Mouse (Mus musculus): ENCODE data around the gene Prps2. TPM values are rescaled to one million over a fixed set of nuclear protein-coding genes. Genes with fewer than 3 reads are reported as not detected.
"Not testable (repeated sequence)": the region's sequence is repeated elsewhere in the genome, so short reads cannot be mapped to it uniquely, and the experiment has no call there.

Prps2 gene
- polyA plus RNA-seq (2012; rRNA removed): 6.4 and 9.1 TPM in 2 replicates

DNA sequence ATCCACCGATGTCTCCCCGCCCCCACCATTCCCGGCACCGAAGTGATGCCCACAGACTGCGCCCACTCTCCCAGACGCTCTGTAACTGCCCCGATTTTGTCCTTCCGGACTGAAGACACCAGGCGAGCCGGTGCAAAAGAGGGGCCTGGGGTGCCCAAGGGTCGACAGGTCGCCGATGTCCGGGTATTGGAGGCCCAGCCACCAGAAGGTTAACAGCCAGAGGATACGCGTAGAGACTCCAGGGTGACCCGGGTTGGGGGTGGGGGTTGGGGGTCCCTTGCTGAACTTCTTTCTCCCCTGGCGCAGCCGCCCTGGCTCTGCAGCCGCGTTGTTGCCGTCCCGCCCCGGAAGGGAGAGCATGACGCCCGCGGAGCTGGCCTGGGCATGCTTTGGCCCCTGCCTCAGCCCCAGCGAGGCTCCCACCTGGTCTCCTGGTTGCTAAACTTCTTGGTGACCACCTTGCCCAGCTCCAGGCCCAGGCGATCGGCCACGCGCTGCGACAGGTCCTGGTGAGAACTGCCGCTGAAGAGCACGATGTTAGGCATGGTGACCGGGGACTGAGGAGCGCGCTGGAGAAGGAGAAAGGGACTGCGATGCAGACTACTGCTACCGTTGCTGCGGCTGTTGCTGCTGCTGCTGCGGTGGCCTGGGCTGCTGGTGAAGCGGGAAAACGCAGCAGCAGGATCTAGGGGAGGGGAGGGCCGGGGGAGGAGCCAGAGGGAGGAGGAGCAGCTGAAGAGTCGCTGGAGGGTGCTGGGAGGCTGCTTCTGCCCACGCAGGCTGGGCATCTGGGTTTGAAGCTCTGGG, at the start of gene Prps2:
Prps2 (minus strand) TSS at position 703 of the 807 bp plus-strand sequence.
- DNase-seq (ENCODE audit: low read depth): peak; percentile 84
- TF ChIP-seq POLR2A (IDR thresholded peaks at IDR 0.05; ENCODE audit: borderline replicate concordance, extremely low read depth, insufficient read depth, insufficient read length, poor library complexity, severe bottlenecking): no peak
- TF ChIP-seq CTCF (IDR thresholded peaks at IDR 0.05; ENCODE audit: borderline replicate concordance, extremely low read depth, insufficient read depth, insufficient read length): no peak

GRCm38 (mm10) chrX:167417654-167418053, 35.1 kb upstream of the Prps2 start:
- TF ChIP-seq POLR2A (IDR thresholded peaks at IDR 0.05; ENCODE audit: borderline replicate concordance, extremely low read depth, insufficient read depth, insufficient read length, poor library complexity, severe bottlenecking) (no peak), CTCF (IDR thresholded peaks at IDR 0.05; ENCODE audit: borderline replicate concordance, extremely low read depth, insufficient read depth, insufficient read length) (no peak)

DNA sequence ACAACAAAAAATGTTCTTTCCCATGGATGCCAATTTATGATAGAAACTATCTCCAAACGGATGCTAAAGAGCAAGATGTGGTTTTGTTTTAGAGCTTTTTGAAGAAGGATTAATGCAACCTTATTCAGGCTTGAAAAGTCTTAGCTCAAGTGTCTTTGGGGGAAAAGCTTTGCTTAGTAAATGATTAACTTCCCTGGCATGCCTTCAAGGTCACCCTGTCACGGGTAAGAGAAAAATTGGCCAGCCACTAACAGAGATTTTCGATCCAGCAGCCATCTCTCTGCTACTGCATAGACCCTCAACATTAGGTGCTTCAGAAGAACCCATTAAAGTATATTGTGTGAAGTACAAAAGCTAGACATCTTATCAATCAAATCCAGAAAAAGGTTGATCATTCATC, 12.4 kb upstream of the Prps2 start:
- no peak for DNase-seq (ENCODE audit: low read depth)
- no peak for TF ChIP-seq CTCF (IDR thresholded peaks at IDR 0.05; ENCODE audit: borderline replicate concordance, extremely low read depth, insufficient read depth, insufficient read length)
- no peak for TF ChIP-seq POLR2A (IDR thresholded peaks at IDR 0.05; ENCODE audit: borderline replicate concordance, extremely low read depth, insufficient read depth, insufficient read length, poor library complexity, severe bottlenecking)

More at GRCm38 (mm10) chrX:167417654-167418053, 35.1 kb upstream of the Prps2 start:
- no peak for DNase-seq (ENCODE audit: low read depth)

GRCm38 (mm10) chrX:167386647-167387046, 4.1 kb upstream of the Prps2 start:
- TF ChIP-seq POLR2A (IDR thresholded peaks at IDR 0.05; ENCODE audit: borderline replicate concordance, extremely low read depth, insufficient read depth, insufficient read length, poor library complexity, severe bottlenecking) (no peak), CTCF (IDR thresholded peaks at IDR 0.05; ENCODE audit: borderline replicate concordance, extremely low read depth, insufficient read depth, insufficient read length) (no peak)
- no peak for DNase-seq (ENCODE audit: low read depth)

DNA sequence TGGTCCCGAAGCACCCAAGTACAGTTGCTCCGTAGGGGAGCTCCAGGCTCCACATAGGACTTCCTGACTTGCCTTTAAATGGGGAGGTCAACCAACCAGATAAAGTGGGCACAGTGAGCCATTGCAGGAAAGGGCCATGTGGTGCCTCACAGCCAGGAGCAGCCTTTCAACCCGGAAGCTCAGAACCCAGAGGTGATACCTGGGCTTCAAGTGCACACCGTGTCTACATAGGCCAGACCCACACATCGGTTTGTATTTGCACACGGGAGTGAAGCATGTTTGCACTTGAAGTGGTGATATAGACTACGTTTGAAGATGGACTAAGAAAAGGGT, 271 bp upstream of the Prps2 start:
- no peak for DNase-seq (ENCODE audit: low read depth)
- TF ChIP-seq POLR2A (IDR thresholded peaks at IDR 0.05; ENCODE audit: borderline replicate concordance, extremely low read depth, insufficient read depth, insufficient read length, poor library complexity, severe bottlenecking) (no peak), CTCF (IDR thresholded peaks at IDR 0.05; ENCODE audit: borderline replicate concordance, extremely low read depth, insufficient read depth, insufficient read length) (no peak)

- DNase-seq (ENCODE audit: low read depth): peak; percentile 35
- TF ChIP-seq CTCF (IDR thresholded peaks at IDR 0.05; ENCODE audit: borderline replicate concordance, extremely low read depth, insufficient read depth, insufficient read length): no peak
- TF ChIP-seq POLR2A (IDR thresholded peaks at IDR 0.05; ENCODE audit: borderline replicate concordance, extremely low read depth, insufficient read depth, insufficient read length, poor library complexity, severe bottlenecking): no peak
Observed at GRCm38 (mm10) chrX:167381583-167382046, 934 bp downstream of the Prps2 start.

DNA sequence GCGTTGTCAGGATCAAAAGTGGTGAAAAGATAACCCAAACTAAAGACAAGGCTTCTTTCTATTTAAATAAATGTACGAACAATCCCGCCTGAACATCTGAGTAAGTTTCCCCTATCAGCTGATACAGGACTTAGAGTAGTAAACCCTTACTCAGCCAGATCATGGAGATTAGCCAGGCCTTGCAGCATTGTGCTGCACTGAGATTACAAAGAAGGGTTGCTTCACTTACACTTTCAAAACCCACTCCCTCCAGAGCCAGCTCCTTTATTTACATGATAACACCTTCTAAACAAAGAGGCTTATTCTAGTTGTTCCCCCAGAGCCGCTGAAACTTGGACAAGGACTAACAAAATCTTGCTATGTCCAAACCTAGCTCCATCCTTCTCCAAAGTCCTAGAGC, 2.5 kb downstream of the Prps2 start:
- DNase-seq (ENCODE audit: low read depth): no peak
- TF ChIP-seq CTCF (IDR thresholded peaks at IDR 0.05; ENCODE audit: borderline replicate concordance, extremely low read depth, insufficient read depth, insufficient read length) (no peak), POLR2A (IDR thresholded peaks at IDR 0.05; ENCODE audit: borderline replicate concordance, extremely low read depth, insufficient read depth, insufficient read length, poor library complexity, severe bottlenecking) (no peak)

- DNase-seq (ENCODE audit: low read depth): not testable (repeated sequence)
Observed at GRCm38 (mm10) chrX:167361231-167361630, 21.3 kb downstream of the Prps2 start.

DNA sequence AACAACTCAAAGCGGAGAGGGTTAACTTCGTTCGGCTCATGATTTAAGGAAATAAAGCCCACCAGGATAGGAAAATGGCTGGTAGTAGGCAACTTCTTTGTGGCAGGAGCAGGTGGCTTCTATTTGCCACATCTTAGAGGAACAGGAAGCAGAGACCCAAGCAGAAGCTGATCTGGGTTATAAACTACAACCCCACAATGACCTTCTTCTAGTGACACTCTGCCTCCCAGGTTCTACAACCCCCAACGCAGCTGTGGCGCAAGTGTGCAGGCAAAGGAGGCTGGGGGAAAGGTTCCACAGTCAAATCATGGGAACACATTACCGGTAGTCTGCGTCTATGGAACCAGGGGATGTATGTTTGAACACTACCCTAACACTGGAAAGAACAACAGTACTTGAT, 22.8 kb downstream of the Prps2 start:
- TF ChIP-seq CTCF (IDR thresholded peaks at IDR 0.05; ENCODE audit: borderline replicate concordance, extremely low read depth, insufficient read depth, insufficient read length): no peak
- no peak for TF ChIP-seq POLR2A (IDR thresholded peaks at IDR 0.05; ENCODE audit: borderline replicate concordance, extremely low read depth, insufficient read depth, insufficient read length, poor library complexity, severe bottlenecking)

GRCm38 (mm10) chrX:167357415-167357814, 25.1 kb downstream of the Prps2 start:
- DNase-seq (ENCODE audit: low read depth): peak; percentile 36

More for the DNA sequence above, 22.8 kb downstream of the Prps2 start:
- no peak for DNase-seq (ENCODE audit: low read depth)

DNA sequence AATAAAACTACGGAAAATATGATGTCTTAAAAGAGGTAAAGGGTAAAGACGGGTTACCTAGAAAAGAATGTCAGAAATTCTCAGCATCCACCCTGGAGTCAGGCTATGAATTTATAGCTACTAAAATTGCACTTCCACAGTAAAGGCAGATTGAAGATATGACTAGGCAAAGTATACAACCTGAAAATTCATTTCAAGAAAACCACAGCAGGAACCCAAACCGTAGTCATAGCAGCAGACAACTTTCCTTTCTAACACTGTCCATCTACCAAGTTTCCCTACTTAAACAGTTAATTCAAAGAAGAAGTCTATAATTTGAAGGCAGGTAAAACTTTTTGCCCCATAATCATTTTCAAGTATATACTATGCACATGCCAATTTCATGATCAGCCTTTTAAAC, 26.6 kb downstream of the Prps2 start:
- TF ChIP-seq POLR2A (IDR thresholded peaks at IDR 0.05; ENCODE audit: borderline replicate concordance, extremely low read depth, insufficient read depth, insufficient read length, poor library complexity, severe bottlenecking): no peak
- TF ChIP-seq CTCF (IDR thresholded peaks at IDR 0.05; ENCODE audit: borderline replicate concordance, extremely low read depth, insufficient read depth, insufficient read length): no peak
- no peak for DNase-seq (ENCODE audit: low read depth)

More at GRCm38 (mm10) chrX:167357415-167357814, 25.1 kb downstream of the Prps2 start:
- TF ChIP-seq POLR2A (IDR thresholded peaks at IDR 0.05; ENCODE audit: borderline replicate concordance, extremely low read depth, insufficient read depth, insufficient read length, poor library complexity, severe bottlenecking) (no peak), CTCF (IDR thresholded peaks at IDR 0.05; ENCODE audit: borderline replicate concordance, extremely low read depth, insufficient read depth, insufficient read length) (no peak)

DNA sequence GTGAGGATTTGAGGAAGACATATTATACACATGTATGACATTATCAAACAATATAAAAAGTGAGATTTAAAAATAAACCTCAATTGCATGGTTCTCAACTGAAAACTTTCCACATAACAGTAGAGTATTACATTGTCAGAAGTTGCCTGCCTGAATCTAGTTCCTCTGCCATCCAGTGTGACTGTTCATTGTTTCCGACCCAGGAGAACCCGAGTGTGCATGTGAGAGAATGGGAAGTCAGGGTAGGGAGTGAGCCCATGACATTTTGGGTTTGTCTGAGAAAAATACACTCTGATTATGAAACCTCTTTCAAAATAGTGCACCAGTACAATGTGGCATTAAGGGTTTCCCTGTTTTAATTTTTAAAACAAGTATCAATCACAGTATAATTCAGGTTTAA, 28.9 kb downstream of the Prps2 start:
- no peak for DNase-seq (ENCODE audit: low read depth)
- TF ChIP-seq POLR2A (IDR thresholded peaks at IDR 0.05; ENCODE audit: borderline replicate concordance, extremely low read depth, insufficient read depth, insufficient read length, poor library complexity, severe bottlenecking) (no peak), CTCF (IDR thresholded peaks at IDR 0.05; ENCODE audit: borderline replicate concordance, extremely low read depth, insufficient read depth, insufficient read length) (no peak)
